Mouse (Mus musculus): ENCODE measurements around the gene 5530400C23Rik. TPM values are rescaled to one million over a fixed set of nuclear protein-coding genes. Genes with fewer than 3 reads are reported as not detected.
"Not testable (repeated sequence)": the region's sequence is repeated elsewhere in the genome, so short reads cannot be mapped to it uniquely, and the experiment has no call there.

Gene 5530400C23Rik
- not detected in 2 replicates for polyA plus RNA-seq (2015; fragmentation: Nextera tagmentation; extraction: Ambion mirVana)

GRCm38 (mm10) chr6:133291916-133292315 lies at the start of gene 5530400C23Rik:
Gene 5530400C23Rik, plus strand, starts transcription at chr6:133292216.
- ATAC-seq; H3K9ac ChIP-seq (replicated peaks); H3K36me3 ChIP-seq (replicated peaks; ENCODE audit: insufficient read depth, low read length); DNase-seq; H3K4me1 ChIP-seq (ENCODE audit: insufficient read depth); H3K27me3 ChIP-seq (ENCODE audit: insufficient read depth, low read length); H3K27ac ChIP-seq (ENCODE audit: low read depth); H3K9me3 ChIP-seq (ENCODE audit: low read length); H3K4me3 ChIP-seq (ENCODE audit: low read depth, low read length); H3K4me2 ChIP-seq (ENCODE audit: low read depth, low read length): not testable (repeated sequence)

DNA sequence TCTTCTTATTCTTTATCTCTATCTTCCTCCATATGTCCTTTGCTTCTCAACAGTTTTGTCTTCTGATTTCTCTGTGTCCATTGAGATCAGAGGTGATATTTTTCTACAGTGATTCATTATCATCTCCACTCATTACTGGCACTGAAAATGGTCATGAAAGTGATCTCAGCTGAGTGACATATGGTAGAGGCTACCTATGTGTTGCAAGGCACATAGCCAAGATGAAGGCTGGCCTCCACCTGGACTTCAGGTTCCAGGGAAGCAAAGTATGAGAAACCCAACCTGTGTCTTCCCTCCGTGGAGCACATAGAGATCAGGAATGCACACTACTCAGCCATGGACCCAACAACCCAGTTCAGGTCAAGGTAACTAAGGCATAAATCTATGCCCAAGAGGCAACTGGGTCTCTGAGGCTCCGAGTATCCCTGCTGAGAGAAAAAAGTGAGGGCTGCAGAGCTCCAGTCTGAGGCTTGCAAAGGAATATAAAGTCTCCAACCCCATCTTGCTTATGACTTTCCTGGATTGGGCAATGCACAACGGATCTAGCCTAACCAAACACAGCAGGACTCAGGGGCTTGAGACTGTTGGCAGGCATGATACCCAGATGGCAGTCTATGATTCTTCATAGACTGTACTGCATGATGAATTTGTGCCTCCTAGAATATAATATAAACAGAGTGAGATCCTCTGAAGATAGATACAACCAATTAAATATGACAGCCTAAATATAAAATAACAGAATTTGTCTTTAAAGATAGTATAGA lies 14.1 kb downstream of the 5530400C23Rik start:
- whole genome bisulfite sequencing (ENCODE audit: insufficient replicate concordance) = 61% methylated on average over 3 of the region's 3 CpGs
- no peak for ATAC-seq
- Histone ChIP-seq H3K4me1 (ENCODE audit: insufficient read depth) (no peaks in the 10 kb centered on the region), H3K27ac (ENCODE audit: low read depth) (no peak overlapping the region), H3K36me3 (replicated peaks; ENCODE audit: insufficient read depth, low read length) (no peaks in the 10 kb centered on the region), H3K9ac (replicated peaks) (no peak overlapping the region), H3K4me2 (ENCODE audit: low read depth, low read length) (no peak overlapping the region), H3K27me3 (ENCODE audit: insufficient read depth, low read length) (no peaks in the 10 kb centered on the region), H3K9me3 (ENCODE audit: low read length) (no peaks in the 10 kb centered on the region), H3K4me3 (ENCODE audit: low read depth, low read length) (no peak overlapping the region)
- TF ChIP-seq CTCF (IDR thresholded peaks at IDR 0.05; ENCODE audit: low read depth) = no peak
- no peak for TF ChIP-seq EP300 (IDR thresholded peaks at IDR 0.05; ENCODE audit: low read depth)
- DNase-seq = no peak

DNA sequence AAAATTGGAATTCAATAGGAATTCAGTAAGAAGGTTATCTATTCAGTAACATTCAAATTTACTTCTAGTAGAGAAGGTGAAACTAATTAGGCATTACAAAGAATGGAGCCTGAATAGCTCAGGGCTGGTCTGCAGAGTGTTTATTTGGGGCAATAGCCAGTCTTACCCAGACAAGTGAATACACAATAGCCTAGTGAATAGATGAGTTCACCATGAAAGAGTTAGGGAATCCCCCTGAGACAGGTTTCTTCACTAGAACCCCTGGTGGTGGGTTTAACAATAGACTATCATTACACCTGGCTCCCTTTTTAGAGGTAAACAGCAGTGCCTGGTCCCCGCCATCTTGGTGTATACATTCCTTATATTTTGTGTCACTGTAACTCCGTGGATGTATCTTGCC lies 21.9 kb downstream of the 5530400C23Rik start:
- H3K27me3 ChIP-seq (ENCODE audit: insufficient read depth, low read length); H3K27ac ChIP-seq (ENCODE audit: low read depth); H3K4me1 ChIP-seq (ENCODE audit: insufficient read depth); ATAC-seq; DNase-seq; H3K9ac ChIP-seq (replicated peaks); H3K4me2 ChIP-seq (ENCODE audit: low read depth, low read length); H3K4me3 ChIP-seq (ENCODE audit: low read depth, low read length); H3K9me3 ChIP-seq (ENCODE audit: low read length); H3K36me3 ChIP-seq (replicated peaks; ENCODE audit: insufficient read depth, low read length): not testable (repeated sequence)
- 75% methylated on average over 2 of the region's 2 CpGs for WGBS (ENCODE audit: insufficient replicate concordance)

GRCm38 (mm10) chr6:133338535-133338934 lies 46.5 kb downstream of the 5530400C23Rik start:
- WGBS (ENCODE audit: insufficient replicate concordance) = 64% methylated on average over 1 of the region's 1 CpGs
- H3K9ac ChIP-seq (replicated peaks) = no peak overlapping the region
- no peaks in the 10 kb centered on the region for H3K4me1 ChIP-seq (ENCODE audit: insufficient read depth)
- H3K9me3 ChIP-seq (ENCODE audit: low read length) = no peaks in the 10 kb centered on the region
- H3K27ac ChIP-seq (ENCODE audit: low read depth) = no peak overlapping the region
- H3K36me3 ChIP-seq (replicated peaks; ENCODE audit: insufficient read depth, low read length) = no peaks in the 10 kb centered on the region
- no peak overlapping the region for H3K4me3 ChIP-seq (ENCODE audit: low read depth, low read length)
- H3K27me3 ChIP-seq (ENCODE audit: insufficient read depth, low read length) = no peaks in the 10 kb centered on the region
- no peak for TF ChIP-seq EP300 (IDR thresholded peaks at IDR 0.05; ENCODE audit: low read depth)
- TF ChIP-seq CTCF (IDR thresholded peaks at IDR 0.05; ENCODE audit: low read depth) = no peak
- ATAC-seq (no peak), DNase-seq (no peak)
- no peak overlapping the region for H3K4me2 ChIP-seq (ENCODE audit: low read depth, low read length)

- not testable (repeated sequence) for H3K9ac ChIP-seq (replicated peaks); H3K4me1 ChIP-seq (ENCODE audit: insufficient read depth); H3K36me3 ChIP-seq (replicated peaks; ENCODE audit: insufficient read depth, low read length); H3K9me3 ChIP-seq (ENCODE audit: low read length); H3K27me3 ChIP-seq (ENCODE audit: insufficient read depth, low read length); DNase-seq; ATAC-seq; H3K4me2 ChIP-seq (ENCODE audit: low read depth, low read length); H3K4me3 ChIP-seq (ENCODE audit: low read depth, low read length); H3K27ac ChIP-seq (ENCODE audit: low read depth)
- whole genome bisulfite sequencing (ENCODE audit: insufficient replicate concordance) = 16% methylated on average over 5 of the region's 5 CpGs
Observed at GRCm38 (mm10) chr6:133341731-133342130, 49.7 kb downstream of the 5530400C23Rik start.

Other genes starting within 250 kb of the 5530400C23Rik start
- gene Tas2r140, start 236.4 kb upstream of the 5530400C23Rik start, polyA plus RNA-seq (2015; fragmentation: Nextera tagmentation; extraction: Ambion mirVana) = not detected in 2 replicates
- 64.7 and 72.4 TPM in 2 replicates for gene Smim10l1, start 187.3 kb upstream of the 5530400C23Rik start, polyA plus RNA-seq (2015; fragmentation: Nextera tagmentation; extraction: Ambion mirVana)

All from liver, postnatal 0 days (tissue).